Mouse (Mus musculus) hindbrain, postnatal 0 days (tissue): ENCODE results near the gene Nck2. TPM values are rescaled to one million over a fixed set of nuclear protein-coding genes. Genes with fewer than 3 reads are reported as not detected.

Experiments
- ATAC-seq: fragments of 200-750 bp; cut with Nextera tagmentation; 2 replicates; pipeline ENCODE4 v1.8.0; 2017; ENCODE audit warnings: mild to moderate bottlenecking, moderate TSS enrichment, moderate library complexity
- DNase-seq: peaks from one replicate; pipeline ENCODE4 v3.0.0-alpha.2; 2015; ENCODE audit warnings: low spot score
- H3K27ac ChIP-seq: fragments of 300-500 bp; sonication (generic); 2 replicates; pipeline ENCODE4 v1.5.1; 2014; ENCODE audit warnings: mild to moderate bottlenecking
- H3K27me3 ChIP-seq: fragments of 300-500 bp; sonication (generic); 2 replicates; pipeline ENCODE4 v1.6.1; 2014; ENCODE audit warnings: low read length, mixed read lengths; ENCODE audit not compliant: insufficient read depth
- H3K36me3 ChIP-seq: fragments of 300-500 bp; sonication (generic); 2 replicates; pipeline ENCODE4 v1.6.1; 2014; ENCODE audit warnings: low read length, mixed read lengths; ENCODE audit not compliant: insufficient read depth
- H3K4me1 ChIP-seq: fragments of 300-500 bp; sonication (generic); 2 replicates; pipeline ENCODE4 v1.6.1; 2014; ENCODE audit warnings: antibody characterized with exemption, low read length, mixed read lengths; ENCODE audit not compliant: insufficient read depth
- H3K4me2 ChIP-seq: fragments of 300-500 bp; sonication (generic); 2 replicates; pipeline ENCODE4 v1.6.1; 2014; ENCODE audit warnings: low read depth, mild to moderate bottlenecking, low read length, moderate library complexity, mixed read lengths
- H3K4me3 ChIP-seq: fragments of 300-500 bp; sonication (generic); 2 replicates; pipeline ENCODE4 v1.5.1; 2014; ENCODE audit warnings: low read length
- H3K9ac ChIP-seq: fragments of 300-500 bp; sonication (generic); replicated peaks from 2 replicates; pipeline ENCODE4 v1.6.1; 2014; ENCODE audit warnings: mild to moderate bottlenecking, low read length, moderate library complexity, mixed read lengths
- H3K9me3 ChIP-seq: fragments of 300-500 bp; sonication (generic); 2 replicates; pipeline ENCODE4 v1.6.1; 2016; ENCODE audit warnings: low read length, mixed read lengths
- CTCF ChIP-seq: IDR thresholded peaks from 2 replicates; pipeline ENCODE4 v1.5.1; 2016; ENCODE audit warnings: antibody characterized with exemption, control low read depth, low read depth
- WGBS: fragments of 180-500 bp; shearing (Covaris S2); extraction: QIAGEN DNeasy Blood & Tissue Kit; methylation state at CpG from one replicate; pipeline ENCODE4 v1.1.7; 2014; 5-methylcytosine and 5-hydroxymethylcytosine counted together
- polyA plus RNA-seq: library from polyadenylated mRNA; unstranded; fragments of >200 nt; fragmentation: Nextera tagmentation; extraction: Ambion mirVana; gene quantifications from 2 replicates; pipeline ENCODE4 v1.2.1, GENCODE M21; 2015
- total RNA-seq: library from RNA; depleted of rRNA; stranded (reverse); fragments of >200 nt; gene quantifications from 2 replicates; pipeline ENCODE4 v1.2.3, GENCODE M21; 2014

Nck2 gene
- total and polyA plus RNA-seq, 2 experiments from 2014 or later = 32.2 to 65.1 TPM

- ATAC-seq (peak; percentile 43), DNase-seq (no peak)
- H3K9ac ChIP-seq = no peak overlapping the region
- no peak overlapping the region for H3K4me3 ChIP-seq
- WGBS = 56% methylated on average over 8 of the region's 8 CpGs
- H3K36me3 ChIP-seq = no peaks in the 10 kb centered on the region
- no peaks in the 10 kb centered on the region for H3K27me3 ChIP-seq
- no peaks in the 10 kb centered on the region for H3K4me1 ChIP-seq
- H3K4me2 ChIP-seq = no peak overlapping the region
- no peak for TF ChIP-seq CTCF
- H3K9me3 ChIP-seq = no peaks in the 10 kb centered on the region
- H3K27ac ChIP-seq = no peak overlapping the region
These were observed 122.4 kb downstream of the Nck2 start for GRCm38 (mm10) chr1:43566677-43567377.

- TF ChIP-seq CTCF = no peak
- no peak overlapping the region for H3K4me3 ChIP-seq
- H3K4me1 ChIP-seq = no peaks in the 10 kb centered on the region
- no peaks in the 10 kb centered on the region for H3K9me3 ChIP-seq
- DNase-seq (no peak), ATAC-seq (no peak)
- H3K9ac ChIP-seq = no peak overlapping the region
- H3K4me2 ChIP-seq = no peak overlapping the region
- WGBS = 55% methylated on average over 10 of the region's 10 CpGs
- no peaks in the 10 kb centered on the region for H3K27me3 ChIP-seq
- no peaks in the 10 kb centered on the region for H3K36me3 ChIP-seq
- H3K27ac ChIP-seq = no peak overlapping the region
These were observed 124.4 kb downstream of the Nck2 start for GRCm38 (mm10) chr1:43568824-43569223.

GRCm38 (mm10) chr1:43571105-43571504 is 126.7 kb downstream of the Nck2 start:
- no peak for TF ChIP-seq CTCF
- no peak for DNase-seq
- WGBS = 84% methylated on average over 4 of the region's 4 CpGs
- H3K9ac ChIP-seq = no peak overlapping the region
- no peaks in the 10 kb centered on the region for H3K9me3 ChIP-seq
- H3K27me3 ChIP-seq = no peaks in the 10 kb centered on the region
- no peak overlapping the region for H3K4me2 ChIP-seq
- H3K4me1 ChIP-seq = no peaks in the 10 kb centered on the region
- no peaks in the 10 kb centered on the region for H3K36me3 ChIP-seq
- no peak for ATAC-seq
- H3K27ac ChIP-seq = no peak overlapping the region
- H3K4me3 ChIP-seq = no peak overlapping the region

GRCm38 (mm10) chr1:43574793-43575304 is 130.5 kb downstream of the Nck2 start:
- Histone ChIP-seq H3K27ac (no peak overlapping the region), H3K36me3 (no peaks in the 10 kb centered on the region), H3K4me2 (no peak overlapping the region), H3K9ac (no peak overlapping the region), H3K9me3 (no peaks in the 10 kb centered on the region), H3K4me3 (no peak overlapping the region), H3K27me3 (no peaks in the 10 kb centered on the region), H3K4me1 (no peaks in the 10 kb centered on the region)
- DNase-seq (no peak), ATAC-seq (no peak)
- whole genome bisulfite sequencing = 88% methylated on average over 3 of the region's 3 CpGs
- TF ChIP-seq CTCF = no peak

- H3K4me1 ChIP-seq = no peaks in the 10 kb centered on the region
- 79% methylated on average over 3 of the region's 3 CpGs for WGBS
- H3K4me2 ChIP-seq = no peak overlapping the region
- ATAC-seq (no peak), DNase-seq (no peak)
- no peak overlapping the region for H3K4me3 ChIP-seq
- no peak overlapping the region for H3K9ac ChIP-seq
- no peaks in the 10 kb centered on the region for H3K27me3 ChIP-seq
- no peak for TF ChIP-seq CTCF
- no peaks in the 10 kb centered on the region for H3K36me3 ChIP-seq
- H3K27ac ChIP-seq = no peak overlapping the region
- no peaks in the 10 kb centered on the region for H3K9me3 ChIP-seq
These were observed 133.0 kb downstream of the Nck2 start for GRCm38 (mm10) chr1:43577371-43577770.

GRCm38 (mm10) chr1:43583564-43583963 is 139.2 kb downstream of the Nck2 start:
- no peak for TF ChIP-seq CTCF
- no peak overlapping the region for H3K27ac ChIP-seq
- ATAC-seq = peak; percentile 45; the same call in 1 of the 2 replicates
- H3K4me3 ChIP-seq = no peak overlapping the region
- H3K4me2 ChIP-seq = no peak overlapping the region
- H3K36me3 ChIP-seq = no peaks in the 10 kb centered on the region
- no peaks in the 10 kb centered on the region for H3K27me3 ChIP-seq
- DNase-seq = no peak
- H3K9ac ChIP-seq = no peak overlapping the region
- WGBS = 53% methylated on average over 1 of the region's 1 CpGs
- no peaks in the 10 kb centered on the region for H3K9me3 ChIP-seq
- H3K4me1 ChIP-seq = no peaks in the 10 kb centered on the region

GRCm38 (mm10) chr1:43589001-43589400 is 144.6 kb downstream of the Nck2 start:
- no peak for ATAC-seq
- Histone ChIP-seq H3K4me2 (no peak overlapping the region), H3K27me3 (no peaks in the 10 kb centered on the region), H3K9me3 (no peaks in the 10 kb centered on the region), H3K4me3 (no peak overlapping the region), H3K4me1 (no peaks in the 10 kb centered on the region), H3K9ac (no peak overlapping the region), H3K36me3 (no peaks in the 10 kb centered on the region), H3K27ac (no peak overlapping the region)
- DNase-seq = no peak
- no peak for TF ChIP-seq CTCF
- 88% methylated on average over 1 of the region's 1 CpGs for WGBS
